Comparison of ENCODE assay signal across 8 mouse cellular contexts in genomic region chr7:34233909-34234609, GRCm38 (mm10). TPM values are rescaled to one million over a fixed set of nuclear protein-coding genes. Genes with fewer than 3 reads are reported as not detected.
DNase-seq lines count a peak whose midpoint lies in the region; ATAC-seq lines count a peak whose summit lies in the region.

No protein-coding gene starts in this region.

- H3K36me3 ChIP-seq in heart, embryonic 14.5 days (ENCODE audit: control insufficient read depth, insufficient read depth, low read length), result peaks cover 32% of the 10 kb centered on the region
- peaks cover 27% of the 10 kb centered on the region for H3K36me3 ChIP-seq in liver, embryonic 13.5 days
- H3K36me3 ChIP-seq in stomach, embryonic 16.5 days (ENCODE audit: control insufficient read depth, insufficient read depth, low read length), result peaks cover 4% of the 10 kb centered on the region; the same call in 1 of the 2 replicates

- H3K27me3 ChIP-seq in heart, embryonic 14.5 days (ENCODE audit: control insufficient read depth, insufficient read depth, low read length), result no peaks in the 10 kb centered on the region
- no peaks in the 10 kb centered on the region for H3K27me3 ChIP-seq in liver, embryonic 13.5 days
- H3K27me3 ChIP-seq in stomach, embryonic 16.5 days (ENCODE audit: control insufficient read depth, insufficient read depth, low read length), result no peaks in the 10 kb centered on the region

- peaks cover 9 to 16% of the 10 kb centered on the region in 2 experiments for H3K4me1 ChIP-seq in heart, embryonic 14.5 days (ENCODE audit: control insufficient read depth in 2 of 2, insufficient read depth in 2 of 2, low read length in 2 of 2)
- H3K4me1 ChIP-seq in liver, embryonic 13.5 days (replicated peaks), result peaks cover 57% of the 10 kb centered on the region
- peaks cover 9% of the 10 kb centered on the region for H3K4me1 ChIP-seq in stomach, embryonic 16.5 days (ENCODE audit: control insufficient read depth, insufficient read depth, low read length)

- peak overlapping the region; percentile 47 to 51 for H3K4me3 ChIP-seq in heart, embryonic 14.5 days (ENCODE audit: control insufficient read depth in 1 of 2, insufficient read depth in 1 of 2, low read depth in 1 of 2, low read length in 2 of 2)
- H3K4me3 ChIP-seq in liver, embryonic 13.5 days (replicated peaks), result peak overlapping the region; percentile 67
- peak overlapping the region; percentile 54 for H3K4me3 ChIP-seq in stomach, embryonic 16.5 days (replicated peaks; ENCODE audit: low read length)

- no peaks in the 10 kb centered on the region for H3K9me3 ChIP-seq in heart, embryonic 14.5 days (ENCODE audit: control insufficient read depth, low read length)
- H3K9me3 ChIP-seq in liver, embryonic 13.5 days (replicated peaks), result no peaks in the 10 kb centered on the region
- no peaks in the 10 kb centered on the region for H3K9me3 ChIP-seq in stomach, embryonic 16.5 days (replicated peaks; ENCODE audit: control insufficient read depth, low read length)

- peak overlapping the region; percentile 84 for H3K4me2 ChIP-seq in heart, embryonic 14.5 days (ENCODE audit: low read length)
- peak overlapping the region; percentile 92 for H3K4me2 ChIP-seq in liver, embryonic 13.5 days
- H3K4me2 ChIP-seq in stomach, embryonic 16.5 days (ENCODE audit: low read depth, low read length), result peak overlapping the region; percentile 71

- peak overlapping the region; percentile 82 for H3K9ac ChIP-seq in heart, embryonic 14.5 days (ENCODE audit: low read length)
- peak overlapping the region; percentile 80 for H3K9ac ChIP-seq in liver, embryonic 13.5 days
- peak overlapping the region; percentile 77 for H3K9ac ChIP-seq in stomach, embryonic 16.5 days (ENCODE audit: low read length)

- peak; percentile 83 for ATAC-seq in CD4-positive, CD25-positive, alpha-beta regulatory T cell, adult 4 months
- peak; percentile 87 for ATAC-seq in heart, embryonic 14.5 days (ENCODE audit: insufficient number of reproducible peaks, insufficient read depth, low FRiP score, low read depth)
- peak; percentile 89 for ATAC-seq in liver, embryonic 13.5 days (ENCODE audit: low read depth)
- peak; percentile 93 for ATAC-seq in stomach, embryonic 16.5 days (ENCODE audit: insufficient read depth, low FRiP score)

- H3K27ac ChIP-seq in heart, embryonic 14.5 days (replicated peaks in 1 of 2; ENCODE audit: control insufficient read depth in 1 of 2, insufficient read depth in 1 of 2, low read depth in 2 of 2, low read length in 2 of 2), result peak overlapping the region; percentile 91 to 93
- H3K27ac ChIP-seq in liver, embryonic 13.5 days, result peak overlapping the region; percentile 89
- H3K27ac ChIP-seq in stomach, embryonic 16.5 days (ENCODE audit: low read length), result peak overlapping the region; percentile 94

- under 1% methylated on average over 46 of the region's 46 CpGs for WGBS in heart, embryonic 14.5 days
- WGBS in liver, embryonic 13.5 days (ENCODE audit: insufficient replicate concordance), result under 1% methylated on average over 46 of the region's 46 CpGs
- WGBS in stomach, embryonic 16.5 days, result under 1% methylated on average over 46 of the region's 46 CpGs

- DNase-seq in c-Kit-negative CD71-positive TER-119-positive erythroid progenitor cells, embryonic 14.5 days (ENCODE audit: low read depth, low spot score), result peak; percentile 85
- DNase-seq in fibroblast of lung, adult 2 months (ENCODE audit: low read depth), result peak; percentile 93
- peak; percentile 100 for DNase-seq in kidney, postnatal 14 days
- peak; percentile 96 for DNase-seq in liver, embryonic 13.5 days
- DNase-seq in neural tube, embryonic 10.5 days (ENCODE audit: extremely low spot score, low spot score), result peak; percentile 100

RNA-seq across cellular contexts. Expression of gene Gpi1, which starts 3.9 kb away (rescaled TPM):
- polyA plus RNA-seq in CD4-positive, CD25-positive, alpha-beta regulatory T cell, adult 4 months (2017; shearing (Covaris generic)), result 100 to 1,000 TPM; 458 to 463 TPM
- polyA plus RNA-seq in heart, embryonic 14.5 days (2014; fragmentation: Nextera tagmentation; extraction: Ambion mirVana), result 834 and 845 TPM in 2 replicates
- polyA plus RNA-seq in liver, embryonic 13.5 days (2015; fragmentation: Nextera tagmentation; extraction: Ambion mirVana), result 137 and 150 TPM in 2 replicates
- polyA plus RNA-seq in stomach, embryonic 16.5 days (2015; fragmentation: Nextera tagmentation; extraction: Ambion mirVana), result 347 and 352 TPM in 2 replicates

RNA-seq across cellular contexts. Expression of gene Gm6096, which starts 16.8 kb away (rescaled TPM):
- polyA plus RNA-seq in CD4-positive, CD25-positive, alpha-beta regulatory T cell, adult 4 months (2017; shearing (Covaris generic)), result 1 to 10 TPM in 1 of 2 experiments, not detected in 1; 1.6 TPM
- polyA plus RNA-seq in heart, embryonic 14.5 days (2014; fragmentation: Nextera tagmentation; extraction: Ambion mirVana), result 0.62 TPM in 1 of 2 replicates, not detected in the other
- polyA plus RNA-seq in liver, embryonic 13.5 days (2015; fragmentation: Nextera tagmentation; extraction: Ambion mirVana), result not detected in 2 replicates
- not detected in 2 replicates for polyA plus RNA-seq in stomach, embryonic 16.5 days (2015; fragmentation: Nextera tagmentation; extraction: Ambion mirVana)

RNA-seq across cellular contexts. Expression of gene Pdcd2l, which starts 37.6 kb away (rescaled TPM):
- 10 to 100 TPM; 27.0 to 30.8 TPM for polyA plus RNA-seq in CD4-positive, CD25-positive, alpha-beta regulatory T cell, adult 4 months (2017; shearing (Covaris generic))
- polyA plus RNA-seq in heart, embryonic 14.5 days (2014; fragmentation: Nextera tagmentation; extraction: Ambion mirVana), result 52.3 and 54.3 TPM in 2 replicates
- 31.8 and 32.1 TPM in 2 replicates for polyA plus RNA-seq in liver, embryonic 13.5 days (2015; fragmentation: Nextera tagmentation; extraction: Ambion mirVana)
- 53.6 and 54.8 TPM in 2 replicates for polyA plus RNA-seq in stomach, embryonic 16.5 days (2015; fragmentation: Nextera tagmentation; extraction: Ambion mirVana)

Comparison
In these comparisons a context has a peak if more than half of its experiments do, and no peak if none do; other contexts are left out.
1. Peak in every context shown above with its lines: DNase-seq, ATAC-seq, H3K4me3 ChIP-seq and H3K27ac ChIP-seq.